Mouse (Mus musculus): ENCODE measurements around the gene Dnttip1.

DNA sequence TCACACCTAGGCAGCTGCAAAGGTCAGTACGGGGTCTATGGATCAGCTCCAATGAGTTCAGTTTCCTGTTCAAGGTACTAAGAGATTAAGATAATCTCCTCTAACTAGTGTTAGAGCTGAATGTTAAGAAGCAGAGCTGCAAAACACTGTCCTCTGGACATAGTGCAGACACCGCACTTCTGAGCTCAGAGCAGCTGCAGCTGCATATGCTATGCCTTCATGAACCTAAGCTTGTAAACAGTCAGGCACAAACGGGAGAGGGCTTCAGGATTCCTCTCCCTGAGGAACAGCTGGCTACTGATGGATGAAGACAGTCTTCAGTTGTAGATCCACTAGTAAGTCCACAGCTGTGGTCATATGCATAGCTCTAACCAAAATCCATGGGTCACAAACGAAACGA, 44.8 kb upstream of the Dnttip1 start:
- TF ChIP-seq CTCF (IDR thresholded peaks at IDR 0.05 in 2 of 3, conservative IDR thresholded peaks at IDR 0.05 in 1 of 3; ENCODE audit: control insufficient read depth in 1 of 3, insufficient read depth in 1 of 3, low read depth in 2 of 3, low read length in 3 of 3, poor library complexity in 1 of 3, severe bottlenecking in 1 of 3) (no peak), ZKSCAN1 (IDR thresholded peaks at IDR 0.05; ENCODE audit: low read depth, low read length) (no peak), ETS1 (IDR thresholded peaks at IDR 0.05; ENCODE audit: low read depth, low read length) (no peak), MYC (IDR thresholded peaks at IDR 0.05; ENCODE audit: low read depth, low read length) (no peak), MYB (IDR thresholded peaks at IDR 0.05; ENCODE audit: low read depth, low read length) (no peak), POLR2A (IDR thresholded peaks at IDR 0.05; ENCODE audit: control insufficient read depth in 1 of 2, insufficient read depth in 1 of 2, low read depth in 1 of 2, low read length in 2 of 2, poor library complexity in 1 of 2) (no peak), ZC3H11A (IDR thresholded peaks at IDR 0.05; ENCODE audit: low read depth, low read length) (no peak), GATA1 (IDR thresholded peaks at IDR 0.05; ENCODE audit: low read depth, low read length) (no peak)

All from MEL (cell line).